Mouse (Mus musculus): Measurements from ENCODE around the gene Rtl8b. TPM values are rescaled to one million over a fixed set of nuclear protein-coding genes. Genes with fewer than 3 reads are reported as not detected.

Rtl8b gene
- polyA plus RNA-seq (2015; fragmentation: Illumina TruSeq; extraction: RNeasy Lipid Tissue Mini Kit (QIAGEN cat#74804); ENCODE audit: low read depth, low replicate concordance), result 263 TPM

GRCm38 (mm10) chrX:53670294-53670693 lies at the start of gene Rtl8b:
Rtl8b (minus strand) TSS chrX:53670408.

GRCm38 (mm10) chrX:53642980-53643961 lies 26.9 kb downstream of the Rtl8b start, which contains the start of gene Rtl8a:
Rtl8a (minus strand) TSS chrX:53643682.

Other genes starting within 250 kb of the Rtl8b start
- gene Etd, start 235.5 kb downstream of the Rtl8b start, polyA plus RNA-seq (2015; fragmentation: Illumina TruSeq; extraction: RNeasy Lipid Tissue Mini Kit (QIAGEN cat#74804); ENCODE audit: low read depth, low replicate concordance), result not detected
- gene Rtl8c, start 62.4 kb downstream of the Rtl8b start, polyA plus RNA-seq (2015; fragmentation: Illumina TruSeq; extraction: RNeasy Lipid Tissue Mini Kit (QIAGEN cat#74804); ENCODE audit: low read depth, low replicate concordance), result 305 TPM
- not detected for gene Gm14597, start 61.4 kb downstream of the Rtl8b start, polyA plus RNA-seq (2015; fragmentation: Illumina TruSeq; extraction: RNeasy Lipid Tissue Mini Kit (QIAGEN cat#74804); ENCODE audit: low read depth, low replicate concordance)
- 231 TPM for gene Rtl8a, start 26.7 kb downstream of the Rtl8b start, polyA plus RNA-seq (2015; fragmentation: Illumina TruSeq; extraction: RNeasy Lipid Tissue Mini Kit (QIAGEN cat#74804); ENCODE audit: low read depth, low replicate concordance)
- 0.86 TPM for gene 4930502E18Rik, start 54.4 kb upstream of the Rtl8b start, polyA plus RNA-seq (2015; fragmentation: Illumina TruSeq; extraction: RNeasy Lipid Tissue Mini Kit (QIAGEN cat#74804); ENCODE audit: low read depth, low replicate concordance)
- gene 1700013H16Rik, start 87.4 kb upstream of the Rtl8b start, polyA plus RNA-seq (2015; fragmentation: Illumina TruSeq; extraction: RNeasy Lipid Tissue Mini Kit (QIAGEN cat#74804); ENCODE audit: low read depth, low replicate concordance), result not detected
- gene Zfp36l3, start 106.0 kb upstream of the Rtl8b start, polyA plus RNA-seq (2015; fragmentation: Illumina TruSeq; extraction: RNeasy Lipid Tissue Mini Kit (QIAGEN cat#74804); ENCODE audit: low read depth, low replicate concordance), result not detected
- gene Xlr, start 127.3 kb upstream of the Rtl8b start, polyA plus RNA-seq (2015; fragmentation: Illumina TruSeq; extraction: RNeasy Lipid Tissue Mini Kit (QIAGEN cat#74804); ENCODE audit: low read depth, low replicate concordance), result 2.4 TPM